Mouse (Mus musculus) heart, embryonic 14.5 days (tissue): ENCODE results near the gene Arvcf. TPM values are rescaled to one million over a fixed set of nuclear protein-coding genes. Genes with fewer than 3 reads are reported as not detected.

Experiments used
- ATAC-seq: fragments of 200-750 bp; cut with Nextera tagmentation; 2 replicates; pipeline ENCODE4 v1.8.0; 2017; ENCODE audit warnings: low read depth, moderate TSS enrichment; ENCODE audit not compliant: insufficient number of reproducible peaks, insufficient read depth, low FRiP score
- H3K27ac ChIP-seq, 2 experiments: fragments of 200-500 bp in 1 of 2; fragments of 300-500 bp in 1 of 2; sonication (generic) in 1 of 2; replicated peaks in 1 of 2; 2 replicates each; pipeline ENCODE4 v1.5.1; 2012 to 2014; ENCODE audit warnings: low read depth in 2 of 2, low read length in 2 of 2, control low read depth in 1 of 2, mild to moderate bottlenecking in 1 of 2, mixed read lengths in 1 of 2; ENCODE audit not compliant: control insufficient read depth in 1 of 2, insufficient read depth in 1 of 2
- H3K27me3 ChIP-seq: fragments of 300-500 bp; sonication (generic); 2 replicates; pipeline ENCODE4 v1.6.1; 2014; ENCODE audit warnings: mild to moderate bottlenecking, low read length, control low read depth; ENCODE audit not compliant: control insufficient read depth, insufficient read depth
- H3K36me3 ChIP-seq: fragments of 300-500 bp; sonication (generic); 2 replicates; pipeline ENCODE4 v1.6.1; 2014; ENCODE audit warnings: mild to moderate bottlenecking, control low read depth, low read length, mixed read lengths; ENCODE audit not compliant: control insufficient read depth, insufficient read depth
- H3K4me1 ChIP-seq, 2 experiments: fragments of 200-500 bp in 1 of 2; fragments of 300-500 bp in 1 of 2; sonication (generic) in 1 of 2; 2 replicates each; pipeline ENCODE4 v1.6.1; 2012 to 2014; ENCODE audit warnings: low read length in 2 of 2, control low read depth in 1 of 2, mixed read lengths in 1 of 2; ENCODE audit not compliant: control insufficient read depth in 2 of 2, insufficient read depth in 2 of 2
- H3K4me2 ChIP-seq: fragments of 300-500 bp; sonication (generic); 2 replicates; pipeline ENCODE4 v1.6.1; 2014; ENCODE audit warnings: mild to moderate bottlenecking, low read length
- H3K4me3 ChIP-seq, 2 experiments: fragments of 200-500 bp in 1 of 2; fragments of 300-500 bp in 1 of 2; sonication (generic) in 1 of 2; 2 replicates each; pipeline ENCODE4 v1.5.1; 2012 to 2014; ENCODE audit warnings: low read length in 2 of 2, mild to moderate bottlenecking in 2 of 2, control low read depth in 1 of 2, low read depth in 1 of 2, moderate library complexity in 1 of 2; ENCODE audit not compliant: control insufficient read depth in 1 of 2, insufficient read depth in 1 of 2
- H3K9ac ChIP-seq: fragments of 300-500 bp; sonication (generic); 2 replicates; pipeline ENCODE4 v1.6.1; 2014; ENCODE audit warnings: mild to moderate bottlenecking, low read length
- H3K9me3 ChIP-seq: fragments of 300-500 bp; sonication (generic); 2 replicates; pipeline ENCODE4 v1.6.1; 2016; ENCODE audit warnings: low read length, control low read depth; ENCODE audit not compliant: control insufficient read depth
- WGBS: fragments of 180-500 bp; shearing (Covaris S2); extraction: QIAGEN DNeasy Blood & Tissue Kit; methylation state at CpG from one replicate; pipeline ENCODE4 v1.1.7; 2014; 5-methylcytosine and 5-hydroxymethylcytosine counted together
- polyA plus RNA-seq: library from polyadenylated mRNA; unstranded; fragments of >200 nt; fragmentation: Nextera tagmentation; extraction: Ambion mirVana; gene quantifications from 2 replicates; pipeline ENCODE4 v1.2.1, GENCODE M21; 2014

The Arvcf gene
- polyA plus RNA-seq, 1 experiment from 2014 or later = 32.3 TPM

DNA sequence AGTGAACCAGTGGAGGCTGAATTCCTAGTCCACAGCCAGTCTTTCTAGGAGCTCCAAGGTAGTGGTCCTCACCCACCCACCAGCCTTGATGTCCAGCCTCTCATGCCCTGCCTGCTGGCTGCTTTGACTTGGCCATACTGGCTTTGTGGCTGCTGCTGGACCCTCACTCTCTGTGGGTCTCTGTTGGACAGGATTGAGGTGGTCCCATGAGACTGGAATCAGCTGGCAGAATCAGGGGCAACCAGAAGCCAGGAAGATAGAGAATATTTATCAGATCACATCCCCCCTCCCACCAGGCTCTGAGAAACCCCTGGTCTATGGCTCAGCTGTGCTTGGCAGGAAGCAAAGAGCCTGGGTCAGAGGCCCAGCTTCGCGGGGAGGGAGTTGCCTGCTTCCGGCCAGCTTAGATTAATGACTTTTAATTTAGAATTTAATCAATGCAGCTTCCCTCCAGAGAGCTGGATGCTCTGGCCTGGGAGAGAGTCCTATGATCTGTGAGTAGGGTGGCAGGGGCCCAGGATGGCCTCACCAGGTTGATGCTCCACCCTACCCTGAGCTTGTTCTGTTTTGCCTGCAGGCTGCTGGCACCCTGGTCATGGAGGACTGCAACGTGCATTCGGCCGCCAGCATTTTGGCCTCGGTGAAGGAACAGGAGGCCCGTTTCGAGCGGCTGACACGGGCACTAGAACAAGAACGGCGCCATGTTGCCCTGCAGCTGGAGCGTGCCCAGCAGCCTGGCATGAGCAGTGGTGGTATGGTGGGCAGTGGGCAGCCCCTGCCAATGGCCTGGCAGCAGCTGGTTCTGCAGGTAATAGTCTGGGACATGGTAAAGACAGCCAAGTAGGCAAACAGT lies 40.8 kb downstream of the Arvcf start:
- Histone ChIP-seq H3K4me1 (peaks cover 25 to 36% of the 10 kb centered on the region in 2 experiments), H3K36me3 (no peaks in the 10 kb centered on the region), H3K27ac (peak overlapping the region in 1 of 2 experiments; percentile 47; a peak in 2 of 4 replicates), H3K4me3 (no peak overlapping the region), H3K4me2 (no peak overlapping the region), H3K27me3 (no peaks in the 10 kb centered on the region), H3K9me3 (no peaks in the 10 kb centered on the region), H3K9ac (0 out of 2 replicates have a peak overlapping the region, but pooled peaks have one; percentile 16)
- WGBS = 82% methylated on average over 14 of the region's 14 CpGs
- ATAC-seq = no peak

DNA sequence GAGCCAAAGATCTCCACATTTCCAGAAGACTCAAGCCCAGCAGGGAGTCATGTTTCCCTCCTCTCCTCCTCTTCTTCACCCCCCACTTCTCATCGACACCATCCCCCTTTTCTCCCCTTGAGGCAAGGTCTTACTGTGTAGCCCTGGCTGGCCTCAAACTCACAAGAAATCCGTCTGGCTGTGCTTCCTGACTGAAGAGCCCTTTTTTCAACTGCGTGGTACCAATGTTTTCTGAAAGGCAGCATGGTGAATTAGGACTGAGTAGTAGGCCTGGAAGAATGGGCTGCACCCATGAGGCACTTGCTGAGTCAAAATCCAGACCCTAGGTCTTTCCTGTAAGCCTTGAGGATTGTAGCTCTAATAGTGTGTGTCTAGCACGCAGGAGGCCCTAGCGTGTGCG lies 42.4 kb downstream of the Arvcf start:
- WGBS = 72% methylated on average over 6 of the region's 6 CpGs
- H3K9me3 ChIP-seq = no peaks in the 10 kb centered on the region
- ATAC-seq = no peak
- H3K9ac ChIP-seq = no peak overlapping the region
- H3K4me2 ChIP-seq = no peak overlapping the region
- no peaks in the 10 kb centered on the region for H3K27me3 ChIP-seq
- no peak overlapping the region for H3K27ac ChIP-seq
- no peaks in the 10 kb centered on the region for H3K36me3 ChIP-seq
- peaks cover 36 to 49% of the 10 kb centered on the region in 2 experiments for H3K4me1 ChIP-seq
- H3K4me3 ChIP-seq = no peak overlapping the region

DNA sequence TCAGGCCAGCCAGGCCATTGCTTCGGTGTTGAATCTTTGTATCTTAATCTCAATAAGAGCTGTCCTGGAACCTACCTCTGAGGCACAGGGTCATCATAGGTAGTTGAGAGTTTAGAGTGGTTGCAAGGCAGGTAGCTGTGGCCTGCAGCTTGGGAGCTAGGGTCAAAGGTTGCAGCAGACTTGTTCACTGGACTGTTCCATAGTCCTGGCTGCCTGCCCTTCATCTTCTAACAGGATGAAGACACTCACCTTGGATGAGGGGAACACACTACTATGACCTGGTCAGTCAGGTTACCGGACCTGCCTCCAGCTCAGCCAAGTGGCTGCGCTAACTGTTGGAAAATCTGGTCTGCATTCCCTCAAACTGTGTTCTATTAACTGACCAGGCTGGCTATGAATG lies 43.1 kb downstream of the Arvcf start:
- peaks cover 40 to 56% of the 10 kb centered on the region in 2 experiments for H3K4me1 ChIP-seq

DNA sequence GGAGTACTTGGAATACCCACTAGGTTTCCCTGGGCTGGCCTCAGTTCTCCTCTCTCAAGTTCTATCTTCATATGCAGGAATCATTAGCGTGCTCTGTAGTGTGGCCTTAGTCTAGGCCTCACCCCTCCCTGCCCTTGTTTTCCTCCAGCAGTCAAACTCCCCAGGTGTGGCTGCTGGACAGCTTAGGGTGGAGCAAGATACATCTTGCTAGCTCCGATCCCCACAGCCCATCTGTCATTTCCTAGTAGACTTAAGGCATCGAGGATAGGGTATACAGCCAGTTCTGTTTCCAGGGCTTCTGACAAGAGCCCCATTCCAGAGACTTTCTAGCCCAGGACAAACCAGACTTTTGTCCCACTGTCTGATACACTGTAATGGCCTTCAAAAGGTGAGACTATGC lies 43.7 kb downstream of the Arvcf start:
- H3K27me3 ChIP-seq = no peaks in the 10 kb centered on the region
- no peaks in the 10 kb centered on the region for H3K9me3 ChIP-seq
- no peak overlapping the region for H3K9ac ChIP-seq
- no peaks in the 10 kb centered on the region for H3K36me3 ChIP-seq
- no peak overlapping the region; the same call in 1 of the 2 replicates for H3K4me2 ChIP-seq
- H3K27ac ChIP-seq = no peak overlapping the region
- H3K4me3 ChIP-seq = no peak overlapping the region
- peaks cover 46 to 62% of the 10 kb centered on the region in 2 experiments for H3K4me1 ChIP-seq
- WGBS = 86% methylated on average over 3 of the region's 3 CpGs
- ATAC-seq = no peak

More for the DNA sequence above, 43.1 kb downstream of the Arvcf start:
- H3K4me3 ChIP-seq = no peak overlapping the region
- no peak overlapping the region for H3K27ac ChIP-seq
- no peaks in the 10 kb centered on the region for H3K9me3 ChIP-seq
- WGBS = 95% methylated on average over 3 of the region's 3 CpGs
- no peaks in the 10 kb centered on the region for H3K27me3 ChIP-seq
- no peak for ATAC-seq
- H3K9ac ChIP-seq = no peak overlapping the region
- H3K4me2 ChIP-seq = no peak overlapping the region
- H3K36me3 ChIP-seq = no peaks in the 10 kb centered on the region

DNA sequence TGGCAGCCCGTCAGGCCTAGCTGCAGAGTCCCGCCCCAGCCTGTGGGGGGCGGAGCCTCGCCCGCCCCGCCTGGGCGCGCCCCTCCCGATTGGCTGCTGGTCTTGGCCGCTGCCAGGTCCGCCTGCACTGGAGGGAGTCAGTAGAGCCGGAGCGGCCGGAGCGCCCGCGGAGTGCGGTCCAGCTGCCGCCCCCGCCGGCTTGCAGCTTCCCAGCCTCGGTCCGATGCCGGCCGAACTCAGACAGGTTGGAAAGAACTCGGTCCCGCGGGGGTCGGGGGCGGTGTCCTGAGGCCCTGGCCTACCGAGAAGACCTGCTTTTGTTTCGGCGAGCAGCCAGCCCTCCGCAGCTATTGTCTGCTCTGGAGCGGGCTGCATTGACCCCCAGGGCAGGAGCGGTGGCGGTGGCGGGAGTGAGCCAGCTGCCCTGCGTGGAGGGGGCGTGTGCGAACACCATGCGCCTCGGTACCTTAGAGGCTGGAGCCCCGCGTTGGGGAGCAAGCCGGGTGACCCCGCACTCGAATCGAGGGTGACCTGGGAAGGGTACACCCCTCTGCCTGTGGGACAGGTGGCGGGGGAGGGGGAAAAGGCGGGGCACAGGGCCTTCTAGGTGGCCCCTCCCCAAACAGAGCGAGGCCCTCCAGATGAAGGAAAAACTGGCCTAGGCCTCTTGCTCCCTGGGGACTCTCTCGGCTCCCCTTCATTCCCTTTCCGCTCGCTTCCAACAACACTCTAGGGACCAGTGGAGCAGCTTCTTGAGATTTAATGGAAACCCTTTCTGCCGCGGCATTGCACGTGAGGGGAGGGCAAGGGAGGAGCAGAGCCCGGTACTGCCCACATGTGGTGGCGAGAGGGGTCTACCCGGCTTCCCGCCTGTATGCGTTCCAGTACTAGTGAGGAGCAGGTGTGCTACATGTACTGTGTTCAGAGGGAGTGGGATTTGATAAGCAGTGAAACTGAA lies 44.8 kb downstream of the Arvcf start:
- peak; percentile 68 for ATAC-seq
- under 1% methylated on average over 63 of the region's 63 CpGs for WGBS
- peaks cover 9% of the 10 kb centered on the region for H3K36me3 ChIP-seq
- peak overlapping the region; percentile 68 to 91 for H3K27ac ChIP-seq
- peak overlapping the region; percentile 99 for H3K4me2 ChIP-seq
- peaks cover 42 to 57% of the 10 kb centered on the region in 2 experiments for H3K4me1 ChIP-seq
- no peaks in the 10 kb centered on the region for H3K27me3 ChIP-seq
- H3K9ac ChIP-seq = peak overlapping the region; percentile 92
- peak overlapping the region; percentile 63 to 71 for H3K4me3 ChIP-seq
- H3K9me3 ChIP-seq = no peaks in the 10 kb centered on the region

DNA sequence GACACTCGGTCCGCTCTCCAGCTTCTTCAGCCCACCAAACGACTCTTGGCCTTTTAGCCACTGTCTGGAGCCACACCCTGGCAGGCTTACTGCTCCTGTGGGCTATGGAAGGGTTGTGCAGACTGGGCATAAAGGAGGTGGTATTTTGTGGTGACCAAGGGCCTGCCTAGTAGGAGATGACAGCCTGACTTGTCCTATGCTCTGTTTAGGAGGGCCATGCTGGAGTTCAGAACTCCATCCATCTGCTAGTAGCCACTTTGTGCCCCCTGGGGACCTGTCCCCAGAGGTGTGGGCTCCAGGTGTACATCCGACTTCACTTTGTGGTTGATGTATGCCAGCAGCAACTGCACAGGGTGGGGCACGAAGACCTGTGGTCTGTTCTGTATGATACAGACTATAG lies 45.6 kb downstream of the Arvcf start:
- Histone ChIP-seq H3K27ac (peak overlapping the region; percentile 68 to 91; a peak in 3 of 4 replicates), H3K36me3 (peaks cover 18% of the 10 kb centered on the region), H3K4me3 (peak overlapping the region; percentile 63 to 71), H3K9ac (peak overlapping the region; percentile 92), H3K4me1 (peaks cover 34 to 49% of the 10 kb centered on the region in 2 experiments), H3K27me3 (no peaks in the 10 kb centered on the region), H3K9me3 (no peaks in the 10 kb centered on the region), H3K4me2 (peak overlapping the region; percentile 99)
- 53% methylated on average over 5 of the region's 5 CpGs for WGBS
- no peak for ATAC-seq

DNA sequence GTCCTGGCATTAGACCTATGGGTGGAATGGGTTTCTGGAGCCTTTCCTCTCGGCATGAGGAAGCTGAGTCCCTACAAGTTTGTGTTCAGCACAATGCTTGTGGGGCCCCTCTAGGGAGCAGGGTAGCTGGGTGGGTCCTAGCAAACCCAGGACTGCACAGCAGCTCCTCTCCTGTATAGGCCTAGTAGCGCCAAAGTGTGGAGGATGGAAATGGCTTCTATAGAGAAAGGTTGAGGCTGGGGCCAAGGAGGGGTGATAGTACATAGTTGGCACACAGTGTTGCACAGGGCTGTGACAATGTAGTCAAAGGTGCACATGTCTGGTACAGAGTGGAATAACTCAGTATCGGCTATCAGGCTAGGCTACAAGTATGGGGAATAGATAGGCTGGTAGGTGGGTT lies 46.1 kb downstream of the Arvcf start:
- Histone ChIP-seq H3K9ac (peak overlapping the region; percentile 92), H3K27ac (peak overlapping the region; percentile 68 to 91)
- WGBS = 59% methylated on average over 3 of the region's 3 CpGs

More for the DNA sequence above, 46.1 kb downstream of the Arvcf start:
- no peak for ATAC-seq
- peak overlapping the region; percentile 99 for H3K4me2 ChIP-seq
- H3K4me3 ChIP-seq = peak overlapping the region in 1 of 2 experiments; percentile 71; a peak in 2 of 4 replicates
- no peaks in the 10 kb centered on the region for H3K9me3 ChIP-seq
- H3K27me3 ChIP-seq = no peaks in the 10 kb centered on the region
- peaks cover 23% of the 10 kb centered on the region for H3K36me3 ChIP-seq
- H3K4me1 ChIP-seq = peaks cover 32 to 44% of the 10 kb centered on the region in 2 experiments
